Mouse (Mus musculus) hindbrain, embryonic 13.5 days (tissue): ENCODE results near the gene Hist1h2bh. TPM values are rescaled to one million over a fixed set of nuclear protein-coding genes. Genes with fewer than 3 reads are reported as not detected.
"Not testable (repeated sequence)": the region's sequence is repeated elsewhere in the genome, so short reads cannot be mapped to it uniquely, and the experiment has no call there.

Source experiments
- ATAC-seq: fragments of 200-750 bp; cut with Nextera tagmentation; 2 replicates; pipeline ENCODE4 v1.8.0; 2017; ENCODE audit warnings: moderate TSS enrichment; ENCODE audit not compliant: low FRiP score
- H3K27ac ChIP-seq: fragments of 300-500 bp; sonication (generic); 2 replicates; pipeline ENCODE4 v1.5.1; 2015; ENCODE audit warnings: inconsistent platforms, mild to moderate bottlenecking, moderate library complexity
- H3K27me3 ChIP-seq: fragments of 300-500 bp; sonication (generic); 2 replicates; pipeline ENCODE4 v1.6.1; 2015; ENCODE audit warnings: mild to moderate bottlenecking, inconsistent platforms
- H3K36me3 ChIP-seq: fragments of 300-500 bp; sonication (generic); 2 replicates; pipeline ENCODE4 v1.6.1; 2015; ENCODE audit warnings: mild to moderate bottlenecking, inconsistent platforms
- H3K4me1 ChIP-seq: fragments of 300-500 bp; sonication (generic); replicated peaks from 2 replicates; pipeline ENCODE4 v1.6.1; 2015; ENCODE audit warnings: inconsistent platforms
- H3K4me2 ChIP-seq: fragments of 300-500 bp; sonication (generic); 2 replicates; pipeline ENCODE4 v1.6.1; 2015; ENCODE audit warnings: inconsistent platforms, mild to moderate bottlenecking, moderate library complexity
- H3K4me3 ChIP-seq: fragments of 300-500 bp; sonication (generic); 2 replicates; pipeline ENCODE4 v1.5.1; 2015; ENCODE audit warnings: mild to moderate bottlenecking, inconsistent platforms
- H3K9ac ChIP-seq: fragments of 300-500 bp; sonication (generic); 2 replicates; pipeline ENCODE4 v1.6.1; 2015; ENCODE audit warnings: mild to moderate bottlenecking, inconsistent platforms
- H3K9me3 ChIP-seq: fragments of 300-500 bp; sonication (generic); 2 replicates; pipeline ENCODE4 v1.6.1; 2016; ENCODE audit warnings: inconsistent platforms
- WGBS: fragments of 180-500 bp; shearing (Covaris S2); methylation state at CpG from one replicate; pipeline ENCODE4 v1.1.7; 2015; 5-methylcytosine and 5-hydroxymethylcytosine counted together
- polyA plus RNA-seq: library from polyadenylated mRNA; unstranded; fragments of >200 nt; fragmentation: Nextera tagmentation; extraction: Ambion mirVana; gene quantifications from 2 replicates; pipeline ENCODE4 v1.2.1, GENCODE M21; 2015

The Hist1h2bh gene
- polyA plus RNA-seq, 1 experiment from 2014 or later: 0.29 TPM

GRCm38 (mm10) chr13:23581408-23582218 lies 38.4 kb upstream of the Hist1h2bh start, which contains the start of gene Hist1h4d:
Gene Hist1h4d (plus strand): TSS chr13:23581598.
- peak within 1 kb of the TSS; percentile 89 for H3K27ac ChIP-seq
- WGBS: under 1% methylated on average over 43 of the region's 43 CpGs
- H3K27me3 ChIP-seq: no peaks in the 10 kb centered on the region
- peak; percentile 91 for ATAC-seq
- H3K9me3 ChIP-seq: no peaks in the 10 kb centered on the region
- H3K4me3 ChIP-seq: peak within 1 kb of the TSS; percentile 50
- no peaks in the 10 kb centered on the region for H3K36me3 ChIP-seq
- H3K4me2 ChIP-seq: peak within 1 kb of the TSS; percentile 92
- H3K4me1 ChIP-seq: peaks cover 37% of the 10 kb centered on the region
- H3K9ac ChIP-seq: peak within 1 kb of the TSS; percentile 79

- Histone ChIP-seq H3K9me3 (no peaks in the 10 kb centered on the region), H3K36me3 (no peaks in the 10 kb centered on the region), H3K4me1 (peaks cover 36% of the 10 kb centered on the region), H3K27me3 (no peaks in the 10 kb centered on the region), H3K27ac (no peak overlapping the region), H3K4me2 (no peak overlapping the region), H3K9ac (no peak overlapping the region), H3K4me3 (no peak overlapping the region)
- 90% methylated on average over 1 of the region's 1 CpGs for WGBS
- no peak for ATAC-seq
These were observed 34.6 kb upstream of the Hist1h2bh start for GRCm38 (mm10) chr13:23577835-23578234.

DNA sequence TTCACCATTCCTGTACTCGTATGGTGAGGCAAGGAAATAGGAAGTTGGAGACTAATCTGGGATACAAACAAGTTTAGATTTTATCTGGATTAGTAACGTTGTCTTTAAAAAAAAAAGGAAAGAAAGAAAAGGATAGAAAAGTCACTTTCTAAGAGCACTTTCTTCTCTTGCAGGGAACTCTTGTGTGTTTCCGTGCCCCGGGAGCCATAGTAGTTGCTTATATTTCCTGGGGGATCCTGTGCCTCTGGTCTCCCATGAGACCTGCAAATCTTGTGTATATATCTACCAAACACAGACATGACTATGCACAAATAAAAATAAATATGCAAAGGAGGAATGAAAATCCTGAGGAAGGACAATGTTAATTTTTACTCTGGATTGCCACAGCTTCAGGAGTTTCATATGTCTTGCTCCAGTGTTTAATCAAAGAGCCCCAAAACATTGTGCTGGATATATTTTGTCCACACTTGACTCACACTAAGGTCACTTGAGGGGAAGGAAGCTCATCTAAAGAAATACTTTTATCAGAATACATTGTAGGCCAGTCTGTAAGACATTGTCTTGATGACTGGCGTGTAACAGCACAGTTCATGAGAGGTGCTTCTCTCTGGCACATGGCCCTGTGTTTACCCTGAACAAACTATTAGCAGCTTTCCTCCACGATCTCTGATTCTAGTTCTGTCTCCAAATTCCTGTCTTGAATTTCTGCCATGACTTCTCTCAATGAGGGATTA lies 33.9 kb upstream of the Hist1h2bh start:
- 53% methylated on average over 6 of the region's 6 CpGs for WGBS
- ATAC-seq: no peak
- Histone ChIP-seq H3K4me2 (peak overlapping the region; percentile 69), H3K4me3 (peak overlapping the region; percentile 42; the same call in 1 of the 2 replicates), H3K36me3 (no peaks in the 10 kb centered on the region), H3K27ac (0 out of 2 replicates have a peak overlapping the region, but pooled peaks have one; percentile 82), H3K27me3 (no peaks in the 10 kb centered on the region), H3K9ac (peak overlapping the region; percentile 77; the same call in 1 of the 2 replicates), H3K9me3 (no peaks in the 10 kb centered on the region), H3K4me1 (peaks cover 37% of the 10 kb centered on the region)

GRCm38 (mm10) chr13:23576351-23576881 lies 33.2 kb upstream of the Hist1h2bh start:
- no peak for ATAC-seq
- Histone ChIP-seq H3K4me2 (peak overlapping the region; percentile 69), H3K4me3 (peak overlapping the region; percentile 42), H3K27ac (peak overlapping the region; percentile 82; the same call in 1 of the 2 replicates), H3K9ac (peak overlapping the region; percentile 77), H3K4me1 (peaks cover 37% of the 10 kb centered on the region), H3K27me3 (no peaks in the 10 kb centered on the region), H3K9me3 (no peaks in the 10 kb centered on the region), H3K36me3 (no peaks in the 10 kb centered on the region)
- WGBS: 3% methylated on average over 7 of the region's 7 CpGs

GRCm38 (mm10) chr13:23575864-23576313 lies 32.7 kb upstream of the Hist1h2bh start:
- not testable (repeated sequence) for H3K36me3 ChIP-seq
- under 1% methylated on average over 15 of the region's 40 CpGs for WGBS
- H3K4me2 ChIP-seq: peak overlapping the region; percentile 69

GRCm38 (mm10) chr13:23575271-23575851 lies 32.2 kb upstream of the Hist1h2bh start, which contains the start of gene Hist1h3d:
Gene Hist1h3d (plus strand): TSS chr13:23575763.
- H3K4me3 ChIP-seq: peak within 1 kb of the TSS; percentile 42
- H3K9ac ChIP-seq: peak within 1 kb of the TSS; percentile 77
- WGBS: under 1% methylated on average over 18 of the region's 18 CpGs
- H3K36me3 ChIP-seq: no peaks in the 10 kb centered on the region
- peaks cover 37% of the 10 kb centered on the region for H3K4me1 ChIP-seq
- no peaks in the 10 kb centered on the region for H3K9me3 ChIP-seq
- H3K27ac ChIP-seq: peak within 1 kb of the TSS; percentile 85
- ATAC-seq: peak; percentile 40
- H3K4me2 ChIP-seq: peak within 1 kb of the TSS; percentile 69
- no peaks in the 10 kb centered on the region for H3K27me3 ChIP-seq

More at GRCm38 (mm10) chr13:23575864-23576313, 32.7 kb upstream of the Hist1h2bh start:
- peaks cover 37% of the 10 kb centered on the region for H3K4me1 ChIP-seq
- H3K27ac ChIP-seq: peak overlapping the region; percentile 82
- ATAC-seq, H3K27me3 ChIP-seq, H3K9me3 ChIP-seq: not testable (repeated sequence)
- H3K9ac ChIP-seq: peak overlapping the region; percentile 77
- H3K4me3 ChIP-seq: peak overlapping the region; percentile 42

DNA sequence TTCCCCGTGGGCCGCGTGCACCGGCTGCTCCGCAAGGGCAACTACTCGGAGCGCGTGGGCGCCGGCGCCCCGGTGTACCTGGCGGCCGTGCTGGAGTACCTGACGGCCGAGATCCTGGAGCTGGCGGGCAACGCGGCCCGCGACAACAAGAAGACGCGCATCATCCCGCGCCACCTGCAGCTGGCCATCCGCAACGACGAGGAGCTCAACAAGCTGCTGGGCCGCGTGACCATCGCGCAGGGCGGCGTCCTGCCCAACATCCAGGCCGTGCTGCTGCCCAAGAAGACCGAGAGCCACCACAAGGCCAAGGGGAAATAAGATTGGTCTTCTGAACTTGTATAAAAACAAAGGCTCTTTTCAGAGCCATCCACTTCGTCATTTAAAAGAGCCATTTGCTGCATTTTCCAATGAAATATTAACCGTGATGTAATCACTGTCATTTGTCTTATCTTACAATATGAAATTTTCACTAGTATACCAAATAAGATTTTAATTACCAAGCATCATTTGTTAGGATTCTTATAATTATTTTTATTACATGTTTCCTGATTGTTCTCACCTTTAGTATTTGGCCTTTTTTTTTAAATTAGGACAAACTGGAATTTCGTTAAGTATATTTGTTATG lies 31.5 kb upstream of the Hist1h2bh start:
- H3K27me3 ChIP-seq, H3K9me3 ChIP-seq, H3K9ac ChIP-seq, H3K36me3 ChIP-seq: not testable (repeated sequence)
- peak; percentile 8 for ATAC-seq
- peaks cover 41% of the 10 kb centered on the region for H3K4me1 ChIP-seq
- H3K4me2 ChIP-seq: peak overlapping the region; percentile 74
- peak overlapping the region; percentile 42 for H3K4me3 ChIP-seq
- 0% methylated on average over 13 of the region's 39 CpGs for WGBS
- H3K27ac ChIP-seq: peak overlapping the region; percentile 85

GRCm38 (mm10) chr13:23573898-23574524 lies 30.8 kb upstream of the Hist1h2bh start, which contains the start of the genes Hist1h2bf and Hist1h2ad:
Gene Hist1h2bf (minus strand): TSS chr13:23574196.
Gene Hist1h2ad (plus strand): TSS chr13:23574381.
- peaks cover 41% of the 10 kb centered on the region for H3K4me1 ChIP-seq
- under 1% methylated on average over 42 of the region's 42 CpGs for WGBS
- not testable (repeated sequence) for H3K36me3 ChIP-seq, H3K9me3 ChIP-seq, H3K27me3 ChIP-seq
- H3K9ac ChIP-seq: peak within 1 kb of the TSS; percentile 49; the same call in 1 of the 2 replicates
- H3K27ac ChIP-seq: peak within 1 kb of the TSS; percentile 85
- H3K4me3 ChIP-seq: peak within 1 kb of the TSS; percentile 42
- peak within 1 kb of the TSS; percentile 74 for H3K4me2 ChIP-seq
- ATAC-seq: peak; percentile 93

GRCm38 (mm10) chr13:23573034-23573897 lies 30.1 kb upstream of the Hist1h2bh start:
- not testable (repeated sequence) for H3K9me3 ChIP-seq, H3K27me3 ChIP-seq, H3K36me3 ChIP-seq, ATAC-seq
- peaks cover 41% of the 10 kb centered on the region for H3K4me1 ChIP-seq
- H3K4me3 ChIP-seq: peak overlapping the region; percentile 50
- peak overlapping the region; percentile 49; the same call in 1 of the 2 replicates for H3K9ac ChIP-seq
- WGBS: 9% methylated on average over 20 of the region's 20 CpGs
- peak overlapping the region; percentile 84 for H3K27ac ChIP-seq
- H3K4me2 ChIP-seq: peak overlapping the region; percentile 74

- no peaks in the 10 kb centered on the region for H3K27me3 ChIP-seq
- ATAC-seq: no peak
- H3K9me3 ChIP-seq: no peaks in the 10 kb centered on the region
- peaks cover 41% of the 10 kb centered on the region for H3K4me1 ChIP-seq
- peak overlapping the region; percentile 81 for H3K9ac ChIP-seq
- H3K4me3 ChIP-seq: peak overlapping the region; percentile 50
- H3K27ac ChIP-seq: peak overlapping the region; percentile 96
- no peaks in the 10 kb centered on the region for H3K36me3 ChIP-seq
- 40% methylated on average over 2 of the region's 2 CpGs for WGBS
- H3K4me2 ChIP-seq: peak overlapping the region; percentile 74
These were observed 29.2 kb upstream of the Hist1h2bh start for GRCm38 (mm10) chr13:23572218-23573033.
